Mouse (Mus musculus): ENCODE measurements at regions not wholly inside any gene's neighbourhood (a gene's known extent, or its start where the extent isn't known, plus 50 kb on each side); places are given as distances from the start of the nearest gene placed in this dataset.

DNA sequence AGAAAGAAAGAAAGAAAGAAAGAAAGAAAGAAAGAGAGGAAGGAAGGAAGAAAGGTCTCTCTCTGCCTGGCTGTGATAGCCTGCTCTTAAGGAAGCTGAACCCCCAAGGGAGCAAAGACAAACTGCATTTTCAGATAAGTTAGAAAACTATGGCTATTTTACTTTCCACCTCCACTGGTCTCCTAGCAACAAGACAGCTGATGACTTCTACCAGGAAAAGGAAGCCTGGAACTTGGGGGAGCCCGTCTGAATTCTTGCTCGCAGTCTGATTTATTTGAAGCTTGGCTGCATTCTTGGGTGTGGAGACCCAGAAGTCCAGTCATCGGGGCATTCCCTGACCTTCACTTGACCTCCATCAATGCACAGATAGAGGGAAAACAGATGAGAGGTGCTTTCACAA is 1406.1 kb upstream of the A1bg start:
- H3K9ac ChIP-seq, result no peak overlapping the region

DNA sequence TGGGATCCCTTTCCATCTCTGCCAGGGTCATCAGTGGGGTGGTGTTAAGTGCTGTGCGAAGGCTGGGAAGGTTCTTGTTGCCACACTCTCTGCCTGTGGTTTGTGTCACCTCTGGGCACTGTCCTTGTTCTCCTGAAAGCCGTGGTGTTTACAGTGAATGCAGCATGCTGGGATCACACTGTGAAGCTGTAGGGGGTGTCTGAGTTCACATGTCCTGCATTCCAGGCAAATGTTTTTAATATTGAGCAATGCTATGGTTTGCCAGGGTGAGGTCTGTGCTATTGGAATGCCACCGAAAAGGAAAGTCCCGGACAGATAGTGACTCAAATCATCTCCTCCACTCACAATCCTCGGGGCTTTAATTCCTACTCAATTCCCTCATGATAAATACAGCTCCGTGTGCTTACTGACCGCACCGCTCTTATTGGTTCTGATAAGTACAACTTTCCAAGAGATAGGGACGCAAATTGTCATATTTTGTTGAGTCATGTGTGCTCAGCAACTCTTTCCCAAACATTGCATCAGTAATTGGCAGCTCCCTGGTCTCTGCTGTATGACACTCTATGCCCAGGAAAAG is 1405.6 kb upstream of the A1bg start:
- Histone ChIP-seq H3K9ac (no peak overlapping the region), H3K4me1 (peaks cover 6% of the 10 kb centered on the region; the same call in 1 of the 2 replicates), H3K27me3 (replicated peaks) (no peaks in the 10 kb centered on the region), H3K9me3 (no peaks in the 10 kb centered on the region), H3K36me3 (replicated peaks) (no peaks in the 10 kb centered on the region), H3K27ac (no peak overlapping the region), H3K4me3 (no peak overlapping the region), H3K4me2 (no peak overlapping the region)
- ATAC-seq (replicated peaks), result no peak
- WGBS, result 57% methylated on average over 9 of the region's 9 CpGs

More for the DNA sequence above, 1406.1 kb upstream of the A1bg start:
- peak; percentile 63; the same call in 1 of the 2 replicates for ATAC-seq (replicated peaks)
- no peak overlapping the region for H3K4me3 ChIP-seq
- H3K36me3 ChIP-seq (replicated peaks), result no peaks in the 10 kb centered on the region
- 30% methylated on average over 3 of the region's 3 CpGs for WGBS
- no peaks in the 10 kb centered on the region for H3K9me3 ChIP-seq
- peaks cover 6% of the 10 kb centered on the region; the same call in 1 of the 2 replicates for H3K4me1 ChIP-seq
- H3K4me2 ChIP-seq, result no peak overlapping the region
- H3K27me3 ChIP-seq (replicated peaks), result no peaks in the 10 kb centered on the region
- no peak overlapping the region for H3K27ac ChIP-seq

DNA sequence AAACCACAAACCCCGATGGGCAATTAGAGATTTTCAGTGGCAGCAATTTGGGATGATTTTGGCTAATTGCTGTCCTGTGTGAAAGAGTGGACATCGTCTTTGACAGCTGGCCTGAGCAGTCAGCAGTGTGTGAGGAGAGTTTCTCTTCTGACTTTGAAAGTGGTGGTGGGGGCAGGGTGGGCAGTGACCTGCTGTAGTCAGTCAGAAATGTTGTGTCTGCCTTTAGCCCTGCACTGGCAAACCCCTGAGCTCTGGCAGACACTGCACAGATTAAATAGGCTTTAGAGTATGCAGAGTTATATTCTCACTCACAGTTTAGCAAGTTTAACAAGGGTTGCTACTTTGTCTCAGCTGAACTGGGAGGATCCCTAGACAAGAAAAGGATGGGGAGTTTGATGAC is 1404.7 kb upstream of the A1bg start:
- Histone ChIP-seq H3K27ac (no peak overlapping the region), H3K36me3 (replicated peaks) (no peaks in the 10 kb centered on the region), H3K4me1 (peaks cover 6% of the 10 kb centered on the region; the same call in 1 of the 2 replicates), H3K9ac (no peak overlapping the region), H3K4me3 (no peak overlapping the region), H3K9me3 (no peaks in the 10 kb centered on the region), H3K4me2 (no peak overlapping the region), H3K27me3 (replicated peaks) (no peaks in the 10 kb centered on the region)
- 68% methylated on average over 2 of the region's 2 CpGs for WGBS
- no peak for ATAC-seq (replicated peaks)

DNA sequence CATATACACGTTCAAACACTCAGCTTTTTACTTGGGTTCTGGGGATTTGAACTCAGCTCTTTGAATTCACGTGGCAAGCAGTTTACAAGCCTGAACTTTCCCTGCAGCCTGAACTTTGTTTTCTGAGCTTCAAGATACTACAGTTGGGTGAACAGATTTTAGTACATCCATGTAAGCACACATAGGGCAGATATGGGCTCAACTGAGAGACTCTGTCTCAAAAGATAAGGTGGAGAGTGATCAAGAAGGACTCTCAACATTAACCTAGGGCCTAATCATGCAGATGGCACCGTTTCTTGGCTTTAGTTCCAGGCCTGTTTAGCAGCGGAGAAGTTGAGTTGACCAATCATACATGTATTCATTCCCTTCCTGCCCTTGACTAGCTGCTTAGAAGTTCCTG is 1403.7 kb upstream of the A1bg start:
- no peak overlapping the region for H3K4me2 ChIP-seq
- no peaks in the 10 kb centered on the region for H3K9me3 ChIP-seq
- no peak overlapping the region for H3K4me3 ChIP-seq
- no peak for ATAC-seq (replicated peaks)
- no peak overlapping the region for H3K27ac ChIP-seq
- H3K4me1 ChIP-seq, result peaks cover 6% of the 10 kb centered on the region; the same call in 1 of the 2 replicates
- 91% methylated on average over 4 of the region's 4 CpGs for WGBS
- no peaks in the 10 kb centered on the region for H3K36me3 ChIP-seq (replicated peaks)
- H3K27me3 ChIP-seq (replicated peaks), result no peaks in the 10 kb centered on the region
- no peak overlapping the region for H3K9ac ChIP-seq

DNA sequence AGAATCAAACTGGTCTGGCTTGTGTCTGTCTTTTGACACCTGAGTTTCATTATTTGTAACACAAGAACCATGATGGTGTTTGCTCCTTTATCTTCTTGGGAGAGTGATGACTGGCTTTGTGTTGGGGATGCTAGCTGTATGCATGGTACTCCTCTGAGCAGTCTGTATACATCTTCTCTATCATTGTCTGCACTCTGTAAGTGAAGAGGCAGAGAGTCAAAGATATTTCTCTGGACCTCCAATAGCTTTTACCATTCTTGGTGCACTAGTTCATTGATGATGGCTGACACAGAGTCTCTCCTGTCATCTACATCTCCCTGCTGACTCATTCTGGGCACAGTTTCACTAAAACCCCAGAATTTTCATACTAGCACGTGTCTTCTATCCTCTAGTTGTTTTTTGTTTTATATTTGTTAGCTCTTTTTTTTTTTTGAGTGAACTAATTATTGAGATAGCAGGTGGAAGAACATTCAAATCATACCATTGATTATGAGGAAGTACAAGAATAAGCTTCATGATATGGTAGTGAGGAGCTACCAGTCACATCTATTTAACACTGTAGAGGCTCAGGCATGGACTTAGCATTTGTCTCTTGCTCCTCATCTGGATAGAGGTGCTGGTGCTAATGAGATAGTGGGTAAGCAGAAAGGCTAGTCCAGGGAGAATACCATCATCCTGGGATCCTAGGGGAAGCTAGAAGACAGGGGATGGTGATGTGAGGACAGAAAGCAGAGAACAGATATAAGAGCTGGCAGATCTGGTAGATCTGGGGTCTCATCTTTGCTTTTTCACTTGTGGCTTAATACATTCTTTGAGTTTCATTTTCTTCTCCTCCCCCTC is 1402.9 kb upstream of the A1bg start:
- no peak for ATAC-seq (replicated peaks)

DNA sequence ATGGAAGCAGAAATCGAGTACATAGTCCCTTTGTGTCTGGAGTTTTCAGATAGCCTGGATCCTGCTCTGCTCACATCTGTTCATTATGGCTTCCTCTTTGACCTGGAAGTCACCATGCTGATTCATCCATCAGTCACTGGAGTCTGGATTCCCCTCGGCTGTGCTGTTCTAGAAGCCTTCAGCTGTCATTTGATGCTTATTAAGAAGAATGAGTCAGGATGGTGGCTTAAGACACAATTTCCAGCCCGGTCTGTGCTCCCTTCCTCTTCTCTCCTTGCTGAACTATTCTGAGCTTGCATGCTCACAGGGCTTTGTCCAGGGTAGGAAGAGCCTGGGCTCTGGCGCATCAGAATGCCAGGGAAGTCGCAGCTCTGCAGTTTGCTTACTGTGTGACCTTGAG is 1398.2 kb upstream of the A1bg start:
- no peaks in the 10 kb centered on the region for H3K27me3 ChIP-seq (replicated peaks)
- H3K36me3 ChIP-seq (replicated peaks), result no peaks in the 10 kb centered on the region
- H3K4me1 ChIP-seq, result no peaks in the 10 kb centered on the region
- H3K27ac ChIP-seq, result no peak overlapping the region
- 78% methylated on average over 5 of the region's 5 CpGs for WGBS
- ATAC-seq (replicated peaks), result no peak
- H3K4me2 ChIP-seq, result no peak overlapping the region
- no peaks in the 10 kb centered on the region for H3K9me3 ChIP-seq
- H3K9ac ChIP-seq, result no peak overlapping the region
- H3K4me3 ChIP-seq, result no peak overlapping the region

More for the DNA sequence above, 1402.9 kb upstream of the A1bg start:
- Histone ChIP-seq H3K9me3 (no peaks in the 10 kb centered on the region), H3K9ac (no peak overlapping the region), H3K4me2 (no peak overlapping the region), H3K36me3 (replicated peaks) (no peaks in the 10 kb centered on the region), H3K27me3 (replicated peaks) (no peaks in the 10 kb centered on the region), H3K4me1 (peaks cover 6% of the 10 kb centered on the region; the same call in 1 of the 2 replicates), H3K4me3 (no peak overlapping the region), H3K27ac (no peak overlapping the region)
- WGBS, result 75% methylated on average over 1 of the region's 1 CpGs

DNA sequence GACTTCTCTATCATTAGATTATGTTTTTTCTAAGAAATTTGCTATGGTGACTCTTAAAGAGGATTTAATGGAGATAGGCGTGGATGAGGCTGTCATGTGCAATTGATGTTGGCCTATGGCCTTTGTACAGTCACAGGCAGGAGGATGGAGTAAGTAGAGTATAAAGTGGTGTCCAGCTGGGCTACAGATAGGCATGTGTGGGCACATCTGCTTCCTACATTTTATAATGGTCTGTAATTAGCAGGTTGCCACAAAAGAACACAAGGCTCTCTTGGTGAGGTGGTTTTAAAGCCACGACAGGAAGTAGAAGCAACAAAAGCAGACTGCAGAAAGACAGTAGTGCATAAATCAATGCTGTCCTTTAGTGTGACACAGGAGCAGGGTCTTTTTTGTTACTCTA is 1391.6 kb upstream of the A1bg start:
- H3K36me3 ChIP-seq (replicated peaks), result no peaks in the 10 kb centered on the region
- no peaks in the 10 kb centered on the region for H3K9me3 ChIP-seq
- no peak overlapping the region for H3K9ac ChIP-seq
- H3K27ac ChIP-seq, result no peak overlapping the region
- no peak overlapping the region for H3K4me3 ChIP-seq
- ATAC-seq (replicated peaks), result no peak
- H3K27me3 ChIP-seq (replicated peaks), result no peaks in the 10 kb centered on the region
- WGBS, result 43% methylated on average over 2 of the region's 2 CpGs
- no peak overlapping the region for H3K4me2 ChIP-seq
- H3K4me1 ChIP-seq, result no peaks in the 10 kb centered on the region

DNA sequence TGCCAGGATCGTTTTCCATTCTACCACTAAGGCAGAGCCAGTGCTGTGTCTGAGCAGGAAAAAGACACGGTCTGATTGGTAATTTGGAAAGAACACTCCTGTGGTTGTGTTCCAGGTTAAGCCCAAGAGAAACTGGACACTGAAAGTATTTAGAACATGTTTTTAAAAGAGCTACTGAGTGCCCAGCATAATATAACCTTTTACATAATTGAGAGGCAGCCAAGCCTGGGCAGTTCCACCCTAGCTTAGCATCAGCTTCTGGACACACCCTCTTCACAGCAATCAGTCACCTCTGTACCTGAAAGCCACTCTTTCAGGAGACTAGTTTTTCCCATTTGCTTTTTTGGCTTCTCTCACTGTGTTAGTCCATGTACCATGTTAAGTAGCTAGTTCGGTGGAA is 1379.4 kb upstream of the A1bg start:
- Histone ChIP-seq H3K4me3 (no peak overlapping the region), H3K9me3 (no peaks in the 10 kb centered on the region), H3K4me1 (no peaks in the 10 kb centered on the region), H3K27ac (no peak overlapping the region), H3K9ac (no peak overlapping the region), H3K36me3 (replicated peaks) (no peaks in the 10 kb centered on the region), H3K4me2 (no peak overlapping the region), H3K27me3 (replicated peaks) (no peaks in the 10 kb centered on the region)
- no peak for ATAC-seq (replicated peaks)
- WGBS, result 94% methylated on average over 3 of the region's 3 CpGs

DNA sequence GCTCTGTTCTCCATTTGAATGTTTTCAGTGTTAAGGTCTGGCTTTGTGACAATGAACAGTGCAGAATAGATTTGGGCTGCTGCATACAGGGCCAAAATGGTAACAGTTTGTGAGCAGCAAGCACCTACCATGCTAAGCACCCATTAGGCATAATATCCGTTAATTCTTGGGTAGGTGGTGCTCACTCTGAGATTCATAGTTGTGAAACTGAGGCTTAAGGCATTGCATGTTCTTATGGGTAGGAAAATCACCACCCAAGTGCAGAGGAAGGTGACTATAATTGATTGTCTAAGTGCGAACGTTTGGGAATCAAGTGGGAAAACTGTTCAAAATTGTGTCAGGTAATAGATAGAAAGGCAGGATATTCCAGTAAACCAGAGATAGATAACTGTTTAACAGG is 1378.8 kb upstream of the A1bg start:
- ATAC-seq (replicated peaks), result no peak
- Histone ChIP-seq H3K9me3 (no peaks in the 10 kb centered on the region), H3K27me3 (replicated peaks) (no peaks in the 10 kb centered on the region), H3K4me1 (no peaks in the 10 kb centered on the region), H3K4me3 (no peak overlapping the region), H3K27ac (no peak overlapping the region), H3K36me3 (replicated peaks) (no peaks in the 10 kb centered on the region), H3K9ac (no peak overlapping the region), H3K4me2 (no peak overlapping the region)
- WGBS, result 95% methylated on average over 3 of the region's 3 CpGs

DNA sequence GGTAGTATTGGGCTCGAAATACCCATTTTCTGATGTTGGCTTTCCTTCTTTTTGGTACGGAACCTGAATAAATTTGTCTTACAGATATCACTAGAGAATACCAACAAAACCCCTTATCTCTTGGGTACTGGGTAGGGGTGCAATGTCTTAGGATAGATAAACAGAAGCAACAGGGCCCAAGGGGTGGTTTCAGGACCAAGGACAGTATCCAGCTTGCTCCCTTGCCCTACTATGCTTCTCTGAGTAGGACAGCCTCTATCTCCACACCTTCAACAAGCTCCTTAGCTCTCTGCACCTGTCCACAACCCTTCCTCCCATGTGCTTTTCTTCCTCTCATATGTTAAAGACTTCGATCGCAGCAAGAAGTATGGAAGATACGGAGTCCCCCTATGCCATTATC is 1374.3 kb upstream of the A1bg start:
- no peak overlapping the region for H3K4me3 ChIP-seq
- ATAC-seq (replicated peaks), result no peak
- H3K4me2 ChIP-seq, result no peak overlapping the region
- H3K27me3 ChIP-seq (replicated peaks), result no peaks in the 10 kb centered on the region
- H3K4me1 ChIP-seq, result peaks cover 7% of the 10 kb centered on the region
- H3K9me3 ChIP-seq, result no peaks in the 10 kb centered on the region
- H3K9ac ChIP-seq, result no peak overlapping the region
- WGBS, result 87% methylated on average over 5 of the region's 5 CpGs
- H3K27ac ChIP-seq, result no peak overlapping the region
- H3K36me3 ChIP-seq (replicated peaks), result no peaks in the 10 kb centered on the region

DNA sequence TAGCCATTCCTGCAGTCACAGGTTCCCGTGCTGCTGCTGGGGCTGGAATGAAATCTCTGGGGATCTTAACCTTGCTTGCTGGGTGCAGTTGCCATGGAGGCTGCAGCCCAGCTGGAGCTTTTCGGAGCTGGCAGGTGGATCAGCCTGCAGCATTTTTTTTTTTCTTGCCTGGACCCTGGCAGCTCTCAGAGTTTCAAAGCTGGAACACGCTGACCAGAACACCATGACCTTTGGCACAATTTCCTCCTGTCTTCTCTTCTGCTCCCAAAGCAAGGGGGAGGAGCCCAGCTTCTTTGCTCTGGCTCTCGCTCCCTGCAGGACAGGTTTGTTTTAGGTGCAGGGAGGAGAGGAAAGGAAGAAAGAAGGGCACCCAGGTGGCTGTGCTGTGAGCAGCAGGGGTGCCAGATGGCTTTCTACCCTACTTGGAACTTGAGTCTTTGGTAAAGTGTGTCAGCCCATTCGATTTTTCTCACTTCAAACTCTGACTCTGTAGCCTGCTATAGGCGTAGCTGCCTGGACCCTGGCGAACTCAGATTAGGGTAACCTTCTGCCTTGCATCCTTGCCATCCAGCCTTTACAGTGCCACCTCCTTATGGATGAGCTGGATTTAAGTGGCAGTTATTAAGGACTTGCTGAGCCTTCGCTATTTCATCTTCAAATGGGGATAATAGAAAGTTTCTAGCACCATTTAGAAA is 1372.6 kb upstream of the A1bg start:
- no peaks in the 10 kb centered on the region for H3K36me3 ChIP-seq (replicated peaks)
- no peak overlapping the region for H3K9ac ChIP-seq
- no peak for ATAC-seq (replicated peaks)
- no peaks in the 10 kb centered on the region for H3K9me3 ChIP-seq
- no peak overlapping the region for H3K27ac ChIP-seq
- no peak overlapping the region for H3K4me3 ChIP-seq
- H3K4me2 ChIP-seq, result no peak overlapping the region
- H3K27me3 ChIP-seq (replicated peaks), result no peaks in the 10 kb centered on the region
- peaks cover 7% of the 10 kb centered on the region for H3K4me1 ChIP-seq
- WGBS, result 32% methylated on average over 8 of the region's 8 CpGs

DNA sequence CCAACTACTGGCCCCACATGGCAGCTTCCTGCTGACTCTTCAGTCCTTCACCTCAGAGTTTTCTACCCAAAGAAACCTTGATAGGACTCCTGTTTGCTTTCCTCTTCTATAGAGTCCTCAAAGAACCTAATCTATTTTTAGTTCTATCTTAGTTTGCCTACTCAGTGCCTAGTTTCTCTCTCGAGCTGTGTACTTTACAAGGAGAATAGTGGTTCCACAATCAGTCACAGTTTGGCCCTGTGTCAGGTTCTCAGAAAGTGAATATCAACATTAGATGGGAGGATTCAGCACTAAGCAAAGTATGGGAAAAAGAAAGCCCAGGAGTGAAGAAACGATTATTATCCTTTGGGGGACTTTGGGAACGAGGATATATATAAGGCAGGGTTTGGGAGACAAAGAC is 1372.0 kb upstream of the A1bg start:
- 57% methylated on average over 3 of the region's 3 CpGs for WGBS
- Histone ChIP-seq H3K4me3 (no peak overlapping the region), H3K4me2 (no peak overlapping the region), H3K27ac (no peak overlapping the region), H3K9me3 (no peaks in the 10 kb centered on the region), H3K4me1 (peaks cover 7% of the 10 kb centered on the region), H3K27me3 (replicated peaks) (no peaks in the 10 kb centered on the region), H3K9ac (no peak overlapping the region), H3K36me3 (replicated peaks) (no peaks in the 10 kb centered on the region)
- no peak for ATAC-seq (replicated peaks)
